Mouse (Mus musculus) gastrocnemius, postnatal 36 days (tissue): Measurements from ENCODE around the gene Syt12. TPM values are rescaled to one million over a fixed set of nuclear protein-coding genes. Genes with fewer than 3 reads are reported as not detected.

ENCODE experiments used
- DNase-seq, 2 experiments: peaks; one replicate each; pipeline ENCODE4 v3.0.0; 2022
- intact Hi-C: fragments of 180-260 bp; cut with DNase I; formaldehyde crosslinking; loops from one replicate; pipeline ENCODE4 v1.15.1; 2025
- long read RNA-seq, 2 experiments: library from polyadenylated mRNA; stranded (forward); transcript quantifications; one replicate each; pipeline ENCODE4 v2.0.0; 2021
- total RNA-seq, 2 experiments: library from RNA; stranded (reverse); gene quantifications; 2 replicates each; pipeline ENCODE4 v1.2.3; 2021

Gene Syt12
- 1 to 10 TPM; 8.5 to 8.6 TPM for total RNA-seq
- long read RNA-seq, experiment 1, transcript Syt12-201 (8 exons, 3,581 nt) = major isoform, 5 of 6 reads
- long read RNA-seq, experiment 1, partial matches to known transcripts = 0 of 6 reads
- long read RNA-seq, experiment 1, other reads (novel, unspliced or antisense) = 1 of 6 reads
- long read RNA-seq, experiment 2, transcript Syt12-201 (8 exons, 3,581 nt) = major isoform, 14 of 17 reads
- long read RNA-seq, experiment 2, partial matches to known transcripts = 0 of 17 reads
- long read RNA-seq, experiment 2, other reads (novel, unspliced or antisense) = 2 of 17 reads

DNA sequence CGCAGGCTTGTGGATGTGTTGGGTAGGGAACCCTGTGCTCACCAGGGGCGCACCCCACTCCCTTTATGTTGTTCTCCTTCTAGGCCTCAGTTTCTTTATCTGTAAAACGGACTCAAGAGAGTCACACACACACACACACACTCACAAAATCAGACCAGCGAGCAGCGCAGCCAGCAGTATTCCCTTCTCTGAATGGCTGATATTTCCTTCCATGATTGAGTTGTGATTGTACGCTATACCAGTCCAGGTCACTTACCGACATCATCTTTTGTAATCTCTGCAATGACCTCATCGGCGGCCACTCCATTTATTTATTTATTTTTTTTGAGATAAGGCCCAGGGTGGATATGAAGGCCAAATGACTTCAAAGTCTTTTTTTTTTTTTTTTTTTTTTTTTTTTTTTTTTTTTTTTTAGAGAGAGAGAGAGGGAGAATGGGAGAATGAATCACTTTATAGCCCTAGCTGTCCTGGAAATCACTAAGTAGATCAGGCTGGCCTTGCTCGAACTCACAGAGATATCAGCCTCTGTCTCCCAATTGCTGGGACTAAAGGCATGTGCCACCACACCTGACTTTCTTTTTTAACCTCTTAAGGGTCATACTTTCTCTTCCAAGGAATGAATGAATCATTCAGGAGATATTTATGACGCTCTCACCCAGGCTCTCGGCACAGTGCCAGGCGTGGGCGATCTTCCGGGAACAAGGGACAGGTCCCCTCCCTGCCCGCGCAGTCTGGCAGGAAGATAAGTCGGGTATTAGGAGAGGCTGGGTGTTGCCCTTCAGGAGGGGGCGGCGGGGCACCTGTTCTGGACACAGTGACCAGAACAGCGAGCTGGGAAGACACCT, at the start of gene Syt12:
Gene Syt12, minus strand, starts transcription at position 103 of the 845 bp plus-strand sequence.
- no peak for DNase-seq

DNA sequence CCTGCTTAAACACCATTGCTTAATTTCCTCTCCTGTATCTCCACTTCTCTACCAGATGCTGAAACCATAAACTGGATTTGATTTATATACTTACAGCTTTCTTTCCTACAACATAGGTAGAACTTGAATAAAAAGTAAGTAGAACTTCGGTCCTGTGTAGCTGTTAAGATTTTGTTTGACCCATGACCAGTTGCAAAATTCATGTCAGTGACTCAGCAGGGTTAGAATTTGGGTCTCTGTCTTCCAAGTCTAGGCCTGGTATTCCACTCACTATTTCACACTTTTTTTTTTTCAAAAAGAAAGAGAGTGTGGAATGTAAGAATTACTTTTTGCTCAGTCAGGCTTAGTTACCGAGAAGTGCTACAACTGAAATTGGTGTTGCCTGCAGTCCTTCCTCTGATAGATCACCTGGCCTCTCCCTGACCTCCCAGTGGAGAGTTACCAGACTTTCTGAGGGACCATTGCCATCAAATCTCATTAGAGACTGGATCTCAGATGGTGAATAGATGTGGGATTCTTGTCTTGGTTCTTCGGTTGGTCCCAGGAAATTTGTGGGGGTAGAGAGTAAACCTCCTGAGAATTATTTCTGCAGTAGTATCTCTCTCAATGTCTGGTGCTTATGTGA, 44.3 kb upstream of the Syt12 start:
- DNase-seq = no peak
- intact Hi-C loops = no loop called here

More for the DNA sequence above, at the start of gene Syt12:
- intact Hi-C loops = no loop called here

DNA sequence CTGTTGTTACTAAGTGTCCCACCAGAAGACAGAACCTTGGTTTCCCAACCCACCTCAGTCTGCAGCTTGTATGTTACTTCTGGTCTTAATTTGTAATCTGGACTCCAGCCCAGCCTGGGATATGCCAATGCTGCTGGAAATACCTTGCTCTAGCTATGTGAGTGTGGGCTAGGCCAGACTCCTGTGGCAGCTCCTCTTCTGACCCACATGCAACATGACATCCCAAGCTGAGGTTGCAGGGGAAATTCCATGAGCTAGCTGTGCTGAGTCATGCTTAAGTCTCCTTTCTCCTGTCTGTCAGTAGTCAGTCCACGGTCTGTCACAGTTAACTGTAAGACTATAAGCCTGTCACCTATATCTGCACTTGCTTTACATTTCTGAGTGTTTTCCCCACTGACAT, 40.2 kb upstream of the Syt12 start:
- DNase-seq = no peak
- intact Hi-C loops = no loop called here

DNA sequence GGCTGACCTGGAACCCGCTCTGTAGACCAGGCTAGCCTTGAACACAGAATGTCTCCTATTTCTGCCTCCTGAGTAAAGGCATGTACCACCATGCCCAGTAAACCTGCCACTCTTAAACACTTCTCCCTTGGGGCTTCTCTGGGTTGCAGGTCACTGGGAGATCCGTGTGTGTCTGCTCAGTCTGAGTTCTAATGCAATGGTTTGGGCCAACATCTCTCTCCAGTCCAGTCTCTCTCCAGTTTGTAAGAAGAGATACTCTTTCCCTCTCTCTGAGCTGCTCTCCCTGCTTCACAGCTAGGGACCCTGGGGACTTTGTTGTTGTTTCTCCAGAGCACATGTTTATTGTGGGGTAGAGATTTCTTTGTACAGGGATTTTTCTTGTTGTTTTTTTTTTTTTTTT, 39.0 kb upstream of the Syt12 start:
- no peak for DNase-seq
- intact Hi-C loops = no loop called here

DNA sequence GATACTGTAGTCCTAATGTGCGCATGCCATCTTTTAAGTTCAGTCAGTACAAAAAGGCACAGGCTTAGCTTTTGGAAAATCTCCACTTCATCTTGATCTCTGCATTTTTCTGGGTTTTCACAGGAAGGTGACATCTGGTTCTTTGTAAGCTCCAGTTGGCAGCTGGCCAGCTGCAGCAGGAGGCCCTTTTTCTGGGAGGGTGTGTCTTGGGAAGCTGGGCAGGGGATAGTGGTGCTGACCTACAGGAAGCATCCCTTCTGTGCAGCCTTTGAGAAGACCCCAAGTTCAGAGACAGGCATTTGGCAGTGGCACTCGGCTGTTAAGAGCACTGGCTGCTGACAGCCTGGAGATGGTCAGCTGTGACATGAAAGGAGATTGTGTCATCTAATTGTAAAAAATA, 38.5 kb upstream of the Syt12 start:
- no peak for DNase-seq
- intact Hi-C loops = no loop called here

DNA sequence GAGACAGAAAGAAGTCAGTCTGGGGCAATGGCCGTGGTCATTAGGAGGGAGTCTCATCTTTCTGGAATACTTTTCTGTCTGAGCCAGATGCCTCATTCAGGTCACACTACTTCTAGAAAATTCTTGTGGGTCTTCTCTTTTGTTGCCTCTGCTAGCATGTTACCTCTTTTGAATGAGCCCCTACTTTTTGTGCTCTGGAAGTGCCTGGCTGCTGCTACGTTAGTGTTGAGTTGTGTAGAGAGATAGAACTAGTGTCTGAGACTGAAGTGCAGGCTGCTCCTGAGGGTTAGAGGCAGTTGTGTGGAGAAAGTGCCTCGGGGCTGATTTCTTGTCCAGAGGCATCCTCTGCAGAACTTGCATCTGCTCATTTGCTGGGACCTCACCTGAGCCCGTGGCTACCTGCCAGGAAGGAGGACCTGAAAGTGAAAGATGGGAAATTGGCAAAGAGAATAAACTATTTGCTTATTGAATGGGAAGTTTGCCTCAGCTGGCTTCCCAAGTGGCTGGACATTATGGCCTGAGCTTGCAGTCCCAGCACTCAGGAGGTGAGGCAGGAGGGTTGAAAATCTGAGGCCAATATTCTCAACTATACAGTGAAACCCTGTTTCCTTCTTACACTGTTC, 36.1 kb upstream of the Syt12 start:
- intact Hi-C loops = no loop called here

DNA sequence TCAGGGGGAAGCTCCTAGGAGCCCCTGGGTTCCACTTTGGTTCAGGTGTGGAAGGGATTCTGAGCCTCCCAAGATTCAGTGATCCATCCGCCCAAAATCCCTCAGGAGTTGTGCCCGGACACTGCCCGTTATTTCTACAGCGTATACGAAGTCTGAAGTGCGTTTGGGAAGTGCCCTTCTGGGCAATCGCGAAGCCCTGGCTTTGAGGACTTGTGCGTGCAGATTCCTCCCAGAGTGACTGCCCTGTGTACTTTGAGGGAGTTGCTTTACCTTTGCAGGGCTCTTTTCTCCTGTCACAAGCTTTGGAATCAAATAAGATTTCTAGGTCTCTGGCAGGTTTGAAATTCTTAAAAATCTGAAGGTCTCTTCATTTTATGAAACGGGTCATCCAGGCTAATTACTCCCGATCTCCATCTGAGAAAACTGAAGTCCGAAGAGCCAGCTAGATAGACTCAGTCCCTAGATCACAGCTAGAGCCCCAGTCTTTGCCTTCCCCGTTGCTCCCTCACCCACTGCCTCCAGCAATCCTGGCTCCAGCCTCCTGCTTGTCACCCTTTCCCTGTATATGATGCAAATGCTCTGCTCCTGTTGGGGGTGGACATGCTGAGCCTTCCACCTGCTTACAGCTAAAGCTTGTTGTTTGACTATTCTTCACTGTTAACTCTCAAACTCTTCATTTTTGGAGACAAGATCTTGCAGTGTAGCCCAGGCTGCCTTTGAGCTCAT, 34.0 kb upstream of the Syt12 start:
- intact Hi-C loops = no loop called here
- no peak for DNase-seq

More for the DNA sequence above, 36.1 kb upstream of the Syt12 start:
- DNase-seq = no peak

DNA sequence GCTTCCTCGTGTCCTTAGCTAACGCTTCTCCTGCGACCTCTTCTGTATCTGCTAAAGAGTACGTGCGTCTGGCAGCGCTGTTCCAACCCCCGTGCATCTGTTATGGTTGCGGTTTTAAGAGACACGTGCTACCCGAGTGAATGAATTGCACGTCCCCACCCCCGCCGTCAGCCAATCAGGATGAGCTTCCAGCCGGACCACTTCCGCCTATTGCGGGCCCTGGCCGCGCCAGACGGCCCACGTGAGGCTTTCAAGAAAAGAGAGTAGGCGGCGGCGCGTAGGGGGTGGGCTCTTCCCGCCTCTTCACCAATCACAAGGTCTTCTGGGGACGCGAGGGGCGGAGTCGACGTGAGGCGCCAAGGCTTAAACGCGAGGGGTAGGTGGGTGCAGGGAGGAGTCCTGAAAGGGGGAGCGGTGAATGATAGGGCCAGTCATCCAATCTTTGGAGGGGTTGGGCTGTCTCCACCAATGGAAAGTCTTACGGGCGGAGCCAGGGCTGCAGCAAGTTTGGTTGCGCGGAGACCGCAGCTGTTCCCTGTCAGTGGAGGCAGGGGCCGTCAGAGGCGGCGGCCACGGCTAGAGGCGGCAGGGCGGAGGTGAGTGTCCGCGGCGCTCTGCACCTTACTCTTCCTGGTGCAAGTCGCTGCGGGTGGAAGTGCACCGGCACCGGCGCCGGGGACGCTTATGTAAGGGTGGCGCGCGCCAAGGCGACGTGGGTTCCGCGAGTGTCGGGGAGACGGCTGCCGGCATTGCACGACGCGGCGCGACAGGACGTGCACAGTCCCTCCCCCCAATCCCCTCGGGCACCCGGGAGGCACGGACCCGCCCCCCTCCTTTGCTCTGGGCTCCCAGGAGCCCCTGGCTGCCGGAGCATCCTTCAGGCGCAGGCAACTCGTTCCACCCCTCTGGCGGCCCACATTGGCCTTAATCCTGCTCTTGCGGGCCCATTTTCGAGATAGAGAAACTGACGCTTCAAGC, 33.0 kb upstream of the Syt12 start, which contains the start of gene Pcx:
Gene Pcx, plus strand, starts transcription at position 487 of the 978 bp plus-strand sequence.
- intact Hi-C loops = no loop called here
- DNase-seq = peak; percentile 98 to 99

DNA sequence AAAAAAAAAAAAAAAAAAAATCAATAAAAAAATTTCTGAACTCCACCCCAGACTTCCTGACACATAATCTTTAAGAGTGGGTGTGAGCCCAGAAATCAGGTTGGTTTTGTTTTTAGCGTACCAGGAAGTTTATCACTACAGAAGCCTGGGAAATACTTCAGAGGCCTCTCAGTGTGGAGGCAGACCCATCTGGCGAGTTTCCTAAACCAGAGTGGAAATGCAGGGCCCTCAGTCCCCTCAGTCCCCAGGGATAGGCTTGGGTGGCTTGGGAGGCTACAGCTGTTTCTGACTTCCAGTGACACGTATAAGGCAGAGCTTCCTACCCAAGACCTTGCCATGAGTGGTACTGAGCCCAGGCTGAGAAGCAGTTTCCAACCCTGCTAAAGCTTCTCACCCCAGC, 30.5 kb upstream of the Syt12 start:
- no peak for DNase-seq
- intact Hi-C loops = no loop called here

DNA sequence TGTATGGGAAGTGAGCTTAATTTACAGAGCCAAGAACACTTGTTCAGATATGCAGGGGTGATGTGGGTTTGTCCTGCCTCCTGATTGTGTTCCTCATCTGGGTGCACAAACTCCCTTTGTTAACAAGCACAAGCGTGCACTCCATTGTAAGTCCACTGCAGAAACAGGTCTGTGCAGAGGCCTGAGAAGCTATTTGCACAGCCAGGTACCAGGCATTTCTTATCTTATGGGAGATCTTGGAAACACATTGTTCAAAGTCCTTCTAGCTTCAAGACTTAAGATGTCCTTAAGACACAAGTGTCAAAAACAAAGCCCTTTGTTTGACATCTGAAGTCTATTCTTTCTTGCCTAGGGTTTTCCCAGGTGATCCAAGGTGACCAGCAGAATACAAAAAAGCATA, 27.6 kb upstream of the Syt12 start:
- DNase-seq = no peak
- intact Hi-C loops = no loop called here

DNA sequence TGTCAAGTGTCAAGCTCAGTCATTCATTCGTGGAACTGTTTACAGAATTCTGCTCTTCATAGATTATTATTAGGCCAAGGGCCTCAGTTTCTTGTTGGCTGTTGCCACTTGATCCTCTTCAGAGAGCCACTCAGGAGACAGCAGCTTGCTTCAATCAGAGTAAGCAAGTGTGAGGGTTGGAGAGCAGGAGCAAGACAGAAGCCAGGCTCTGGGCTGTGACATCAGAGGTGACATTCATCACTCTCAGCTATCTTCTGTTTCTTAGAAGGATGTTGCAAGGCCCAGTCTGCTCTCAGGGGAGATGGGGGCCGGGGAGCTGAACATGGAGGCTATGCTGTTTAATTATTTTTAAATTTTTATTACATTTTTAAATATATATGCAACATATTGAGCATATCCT, 25.5 kb upstream of the Syt12 start:
- intact Hi-C loops = no loop called here
- no peak for DNase-seq

DNA sequence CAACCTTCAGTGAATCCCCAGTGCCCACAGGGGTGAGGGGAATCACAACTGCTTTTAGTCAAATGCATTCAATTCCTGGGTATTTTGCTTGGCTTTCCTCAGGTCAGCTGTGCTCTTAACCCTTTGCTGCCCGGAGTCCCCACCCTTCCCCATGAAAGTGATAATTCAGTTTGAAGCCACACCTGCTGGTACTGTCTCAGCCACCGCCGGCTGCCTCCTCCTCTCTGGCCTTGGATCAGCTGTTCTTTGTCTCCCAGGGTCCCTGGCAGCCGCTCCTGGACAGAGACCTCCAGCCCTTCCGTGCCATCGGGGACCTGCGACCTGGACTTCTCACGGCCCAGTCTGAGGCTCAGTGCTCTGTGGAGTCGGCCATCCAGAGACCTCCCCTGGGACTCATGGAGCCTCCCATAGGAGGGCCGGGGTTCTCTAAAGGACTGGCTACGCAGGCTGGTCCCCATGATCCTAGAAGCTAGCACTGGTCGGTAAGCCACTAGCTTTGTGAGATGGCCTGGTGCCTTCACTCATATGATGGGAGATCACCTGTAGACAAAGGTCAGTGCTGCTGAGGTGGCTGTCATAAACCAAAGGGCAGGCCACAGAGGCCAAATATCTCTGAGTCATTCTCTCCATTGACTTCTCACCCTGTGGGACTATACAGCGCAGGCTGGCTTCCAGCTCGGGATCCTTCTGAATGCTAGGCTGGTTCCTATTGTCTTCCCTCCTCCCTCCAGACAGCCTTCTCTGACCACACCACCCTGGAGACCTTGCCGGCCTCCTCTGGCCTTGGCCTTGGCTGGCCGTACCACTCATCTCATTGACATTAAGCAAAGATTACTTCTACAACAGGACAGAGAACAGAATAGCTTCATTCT, 21.1 kb upstream of the Syt12 start, which contains the start of gene 2010003K11Rik:
Gene 2010003K11Rik, minus strand, starts transcription at position 522 of the 872 bp plus-strand sequence.
- DNase-seq = no peak
- intact Hi-C loops = loop anchor here (2.0 to 10.0 kb wide), 3 partner anchors 117 to 347 kb away; partner anchors contain the start of gene Lrfn4

DNA sequence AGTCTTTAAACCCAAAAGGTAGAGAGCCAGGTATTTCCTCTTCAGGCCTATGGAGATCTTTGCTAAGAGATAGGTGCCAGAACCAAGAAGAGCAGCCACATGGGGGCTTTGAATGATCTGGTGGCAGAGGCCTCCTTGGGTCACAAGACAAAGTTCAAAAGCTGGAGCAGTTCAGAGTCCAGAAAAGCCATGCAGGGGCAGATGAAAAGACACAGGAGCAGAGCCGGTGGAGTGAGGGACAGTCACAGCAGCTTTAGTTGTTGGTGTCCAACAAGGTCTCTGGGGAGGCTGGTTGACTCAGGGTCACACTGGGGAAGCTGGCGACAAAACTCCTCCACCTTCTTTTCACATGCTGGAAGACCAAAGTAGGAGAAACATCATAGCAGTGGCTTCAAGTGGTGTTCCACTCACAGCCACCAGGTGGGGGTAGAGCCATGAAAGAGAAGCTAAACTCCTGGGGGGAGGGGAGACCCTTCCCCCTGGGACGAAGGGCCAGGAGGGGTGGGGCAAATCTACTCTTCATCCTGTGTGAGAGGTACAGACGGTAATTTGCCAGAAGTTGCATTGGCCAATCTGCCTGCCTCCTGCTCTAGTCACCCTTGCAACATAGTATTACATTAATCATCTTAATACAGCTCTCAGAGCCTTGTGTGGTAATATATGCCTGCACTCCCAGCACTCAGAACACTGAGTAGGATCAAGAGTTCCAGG, 20.2 kb upstream of the Syt12 start:
- DNase-seq = peak; percentile 52 to 54
- intact Hi-C loops = loop anchor here (10.0 kb wide), 1 partner anchor 347 kb away; no protein-coding TSS in a partner anchor

DNA sequence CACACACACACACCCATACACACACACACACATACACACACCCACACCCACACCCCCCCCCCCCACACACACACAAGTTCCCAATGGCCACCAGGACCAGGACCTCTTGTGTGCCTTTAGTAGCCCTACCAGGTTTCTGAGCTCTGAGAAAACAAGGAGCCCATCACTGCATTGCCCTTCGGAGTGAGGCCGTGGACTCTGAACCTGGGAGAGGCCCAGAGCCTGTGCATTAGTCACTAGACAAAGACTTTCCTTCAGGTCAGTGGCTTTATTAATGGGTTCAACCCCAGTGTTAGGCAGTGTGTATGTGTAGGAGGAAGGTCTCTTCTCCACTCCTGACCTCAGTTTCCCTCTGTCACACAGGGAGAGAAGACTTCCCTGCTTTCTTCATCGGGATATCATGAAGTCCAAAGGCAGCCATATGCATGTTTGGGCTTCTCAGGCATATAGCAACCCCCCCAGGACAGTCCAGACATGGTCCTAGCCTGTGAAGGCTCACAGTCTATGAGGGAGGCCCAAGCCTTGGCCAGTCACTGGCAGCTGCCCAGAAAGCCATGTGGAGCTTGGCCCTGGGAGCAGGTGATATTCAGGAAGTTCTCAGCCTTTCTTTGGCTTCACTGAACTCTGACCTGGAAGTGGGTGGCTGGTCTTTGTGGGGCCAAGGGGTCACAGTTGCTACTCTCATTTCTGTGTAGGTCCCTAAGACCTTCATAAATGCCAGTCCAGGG, 19.5 kb upstream of the Syt12 start:
- intact Hi-C loops = loop anchor here (10.0 kb wide), 1 partner anchor 348 kb away; no protein-coding TSS in a partner anchor
- no peak for DNase-seq

DNA sequence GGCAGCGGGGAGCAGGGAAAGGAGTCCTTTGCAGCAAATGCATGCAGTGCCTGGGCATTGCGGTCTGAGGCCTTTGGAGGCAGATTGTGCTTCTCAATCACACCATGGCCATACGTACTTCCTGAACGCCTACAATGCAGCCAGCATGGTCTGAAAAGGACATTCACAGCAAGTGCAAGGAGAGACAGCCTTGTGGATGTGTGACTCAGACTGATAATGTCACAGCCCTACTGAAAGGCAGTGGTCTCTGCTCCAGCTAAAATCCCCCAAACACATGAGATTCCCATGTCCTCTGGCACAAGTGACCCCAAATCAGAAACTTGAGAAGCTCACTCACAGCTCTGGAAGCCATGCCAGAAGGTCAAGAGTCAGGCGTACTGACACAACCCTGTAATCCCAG, 18.6 kb upstream of the Syt12 start:
- no peak for DNase-seq
- intact Hi-C loops = loop anchor here (10.0 kb wide), 1 partner anchor 349 kb away; no protein-coding TSS in a partner anchor

DNA sequence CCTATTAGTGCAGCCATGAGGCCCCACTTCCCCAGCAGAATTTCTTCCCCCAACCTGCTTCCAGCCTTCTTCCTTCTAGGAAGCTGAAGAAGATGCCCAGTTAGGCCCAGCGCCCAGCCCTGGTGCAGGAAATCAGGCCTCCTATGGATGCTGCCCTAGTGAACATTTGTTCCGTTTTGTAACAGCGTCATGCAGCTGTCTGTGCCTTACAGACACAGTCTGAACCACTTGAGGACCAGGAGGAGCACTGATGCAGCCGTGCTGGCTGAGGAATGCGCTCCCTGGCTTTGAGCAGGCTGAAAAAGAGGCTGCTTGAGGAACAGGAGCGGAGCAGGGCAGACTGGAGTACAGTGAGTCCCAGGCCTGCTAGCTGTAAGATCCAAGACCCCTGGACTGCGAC, 17.5 kb upstream of the Syt12 start:
- DNase-seq = no peak
- intact Hi-C loops = loop anchor here (10.0 kb wide), 1 partner anchor 350 kb away; no protein-coding TSS in a partner anchor
